Mouse (Mus musculus) lung, postnatal 14 days (tissue): ENCODE measurements at regions not wholly inside any gene's neighbourhood (a gene's known extent, or its start where the extent isn't known, plus 50 kb on each side); places are given as distances from the start of the nearest gene placed in this dataset.
"Not testable (repeated sequence)": the region's sequence is repeated elsewhere in the genome, so short reads cannot be mapped to it uniquely, and the experiment has no call there.

Experiments
- DNase-seq: peaks from one replicate; pipeline ENCODE4 v3.0.0; 2021

GRCm38 (mm10) chr14:18511094-18511493, 179.4 kb upstream of the Ube2e1 start:
- DNase-seq, result no peak

GRCm38 (mm10) chr14:18508359-18508647, 176.6 kb upstream of the Ube2e1 start:
- no peak for DNase-seq

GRCm38 (mm10) chr14:18507582-18508358, 176.1 kb upstream of the Ube2e1 start:
- no peak for DNase-seq

- DNase-seq, result peak; percentile 39
Measured at GRCm38 (mm10) chr14:18506168-18506567, 174.5 kb upstream of the Ube2e1 start.

- DNase-seq, result no peak
Measured at GRCm38 (mm10) chr14:18500249-18500832, 168.7 kb upstream of the Ube2e1 start.

- DNase-seq, result no peak
Measured at GRCm38 (mm10) chr14:18494048-18494447, 162.4 kb upstream of the Ube2e1 start.

- no peak for DNase-seq
Measured at GRCm38 (mm10) chr14:18486132-18486800, 154.6 kb upstream of the Ube2e1 start.

GRCm38 (mm10) chr14:18485526-18485925, 153.9 kb upstream of the Ube2e1 start:
- no peak for DNase-seq

GRCm38 (mm10) chr14:18476795-18477320, 145.2 kb upstream of the Ube2e1 start:
- no peak for DNase-seq

- no peak for DNase-seq
Measured at GRCm38 (mm10) chr14:18468611-18469010, 137.0 kb upstream of the Ube2e1 start.

GRCm38 (mm10) chr14:18466864-18467263, 135.2 kb upstream of the Ube2e1 start:
- not testable (repeated sequence) for DNase-seq

GRCm38 (mm10) chr14:18464199-18464598, 132.5 kb upstream of the Ube2e1 start:
- not testable (repeated sequence) for DNase-seq

GRCm38 (mm10) chr14:18463230-18463873, 131.7 kb upstream of the Ube2e1 start:
- DNase-seq, result no peak

GRCm38 (mm10) chr14:18462381-18462780, 130.7 kb upstream of the Ube2e1 start:
- DNase-seq, result no peak

GRCm38 (mm10) chr14:18448666-18449065, 117.0 kb upstream of the Ube2e1 start:
- no peak for DNase-seq

- no peak for DNase-seq
Measured at GRCm38 (mm10) chr14:18444492-18444891, 112.8 kb upstream of the Ube2e1 start.

- not testable (repeated sequence) for DNase-seq
Measured at GRCm38 (mm10) chr14:18428968-18429367, 97.3 kb upstream of the Ube2e1 start.

- no peak for DNase-seq
Measured at GRCm38 (mm10) chr14:18425887-18426286, 94.2 kb upstream of the Ube2e1 start.

- no peak for DNase-seq
Measured at GRCm38 (mm10) chr14:18416839-18417238, 85.2 kb upstream of the Ube2e1 start.

GRCm38 (mm10) chr14:18416319-18416718, 84.7 kb upstream of the Ube2e1 start:
- DNase-seq, result no peak

GRCm38 (mm10) chr14:18398953-18399352, 67.3 kb upstream of the Ube2e1 start:
- DNase-seq, result no peak

GRCm38 (mm10) chr14:18396206-18396764, 64.6 kb upstream of the Ube2e1 start:
- no peak for DNase-seq
